Mouse (Mus musculus): ENCODE measurements around the gene Reep1.
A peak's percentile ranks its signal among the peaks of the same experiment; 100 is the strongest.

Gene Reep1

DNA sequence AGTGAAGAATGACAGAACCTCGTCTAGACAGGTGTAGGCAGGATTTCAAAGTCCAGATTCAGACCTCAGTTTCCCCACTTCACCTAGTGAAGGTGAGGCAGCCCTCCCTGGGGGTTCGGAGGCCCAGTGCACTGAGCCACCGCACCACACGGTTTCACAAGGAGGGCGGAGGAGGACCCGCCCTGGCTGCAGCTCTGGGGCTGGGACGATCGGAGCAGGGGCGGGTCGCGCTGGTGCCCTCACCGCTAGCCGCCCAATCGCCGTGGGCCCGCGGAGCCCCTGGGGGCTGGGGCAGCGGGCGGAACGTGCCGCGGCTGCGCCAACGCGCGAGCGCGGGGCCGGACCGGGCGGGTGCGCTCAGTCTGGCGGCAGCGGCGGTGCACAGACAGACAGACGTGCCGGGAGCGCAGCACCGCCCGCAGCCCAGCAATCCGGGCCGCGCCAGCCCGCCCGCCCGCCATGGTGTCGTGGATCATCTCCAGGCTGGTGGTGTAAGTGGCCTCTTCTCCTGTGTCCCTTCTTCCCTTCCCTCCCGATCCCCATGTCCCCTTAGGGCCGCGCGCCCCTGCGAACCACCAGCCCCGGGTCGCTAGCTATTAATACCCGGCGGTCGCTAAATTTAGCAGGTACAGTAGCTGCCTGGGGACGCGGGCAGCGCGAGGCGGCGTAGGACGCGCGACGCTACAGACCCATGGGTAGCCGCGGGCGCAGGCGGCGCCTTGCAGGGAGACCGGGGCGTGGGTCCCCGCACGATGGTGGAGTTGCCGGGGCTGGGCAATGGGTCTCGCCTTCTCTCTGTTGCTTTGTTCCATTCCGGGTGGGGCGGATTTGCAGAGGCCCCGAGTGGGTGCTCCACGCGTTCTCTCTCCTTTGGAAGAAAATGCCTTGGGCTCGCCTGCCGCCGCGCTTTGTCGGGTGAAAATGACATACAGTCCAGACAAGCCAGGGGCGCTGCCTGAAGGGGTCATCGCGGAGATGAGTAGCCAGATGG is at the start of gene Reep1:
Gene Reep1, plus strand, starts transcription at position 51 of the 991 bp plus-strand sequence.
- DNase-seq (ENCODE audit: extremely low spot score), result peak; percentile 73

DNA sequence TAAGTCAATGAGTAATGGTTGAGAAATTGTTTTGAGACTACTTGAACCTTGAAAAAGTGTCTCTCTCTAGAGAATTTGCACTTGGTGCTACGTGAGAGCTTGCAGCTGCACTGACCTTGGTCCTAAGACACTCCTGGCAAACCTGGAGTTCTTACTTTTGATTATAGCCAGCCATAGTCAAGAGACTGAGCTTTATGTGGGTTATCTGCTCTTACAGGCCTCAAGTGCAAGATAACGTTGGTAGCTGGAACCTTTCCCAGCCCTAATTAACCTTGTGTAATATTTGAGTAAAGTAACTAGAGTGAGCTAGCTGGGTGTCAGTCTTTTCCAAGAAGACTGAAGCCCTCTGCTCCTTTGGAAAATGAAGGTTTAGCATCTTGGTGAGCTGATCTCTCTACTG is 49.1 kb upstream of the Reep1 start:
- DNase-seq (ENCODE audit: extremely low spot score), result no peak

DNA sequence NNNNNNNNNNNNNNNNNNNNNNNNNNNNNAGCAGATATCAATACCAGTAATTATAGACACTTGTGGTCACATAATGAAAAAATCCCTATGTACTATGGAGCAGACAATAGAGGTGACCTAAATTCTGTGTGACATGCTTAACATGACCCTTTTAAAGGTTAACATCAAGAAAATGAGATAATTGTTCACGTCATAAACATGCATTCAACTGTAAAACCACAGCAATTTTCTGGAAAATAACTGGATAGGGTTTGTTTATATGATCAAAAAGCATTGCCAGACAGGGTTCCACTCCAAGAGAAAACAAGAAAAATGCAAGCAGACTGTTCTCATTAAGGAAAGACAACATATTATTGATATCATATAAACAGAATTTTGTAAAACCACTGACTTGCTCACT is 42.9 kb upstream of the Reep1 start:
- DNase-seq (ENCODE audit: extremely low spot score), result no peak

DNA sequence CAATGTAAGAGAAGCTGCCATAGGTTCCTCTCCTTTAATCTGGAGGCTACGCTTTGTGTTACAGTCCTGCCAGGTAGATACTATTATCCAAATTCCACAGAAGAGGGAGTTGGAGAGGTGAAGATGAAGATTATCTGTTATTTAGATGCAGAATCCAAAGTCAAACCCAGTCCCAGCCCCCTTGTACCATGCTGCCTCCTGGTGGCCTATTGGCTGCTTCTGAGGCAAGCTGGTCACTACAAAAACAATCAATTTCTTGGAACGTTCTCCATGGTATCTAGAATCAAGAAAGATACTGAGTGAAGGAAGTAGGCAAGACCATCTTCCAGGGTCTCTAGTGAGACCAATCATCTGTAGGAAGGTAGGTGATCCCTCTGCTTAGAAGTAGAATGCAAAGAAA is 34.2 kb upstream of the Reep1 start:
- DNase-seq (ENCODE audit: extremely low spot score), result no peak

DNA sequence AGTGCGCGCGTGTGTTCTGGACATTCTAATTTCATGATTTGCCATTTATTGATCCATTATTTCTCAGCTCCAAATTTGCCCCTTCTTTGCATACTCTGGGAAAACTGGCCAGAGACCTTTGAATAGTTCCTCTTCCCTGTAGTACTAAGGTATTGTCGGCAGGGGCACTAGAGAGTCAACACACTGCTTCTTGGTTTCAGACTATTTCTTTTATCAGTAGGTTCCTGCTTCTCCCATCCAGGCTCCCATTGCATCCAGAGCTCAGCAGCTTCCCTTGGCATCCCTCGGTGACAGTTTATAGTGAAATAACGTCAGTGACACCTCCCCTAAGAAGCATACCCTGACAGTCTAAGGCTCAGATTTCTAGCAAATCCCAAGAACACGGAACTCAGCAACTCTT is 28.5 kb upstream of the Reep1 start:
- no peak for DNase-seq (ENCODE audit: extremely low spot score)

DNA sequence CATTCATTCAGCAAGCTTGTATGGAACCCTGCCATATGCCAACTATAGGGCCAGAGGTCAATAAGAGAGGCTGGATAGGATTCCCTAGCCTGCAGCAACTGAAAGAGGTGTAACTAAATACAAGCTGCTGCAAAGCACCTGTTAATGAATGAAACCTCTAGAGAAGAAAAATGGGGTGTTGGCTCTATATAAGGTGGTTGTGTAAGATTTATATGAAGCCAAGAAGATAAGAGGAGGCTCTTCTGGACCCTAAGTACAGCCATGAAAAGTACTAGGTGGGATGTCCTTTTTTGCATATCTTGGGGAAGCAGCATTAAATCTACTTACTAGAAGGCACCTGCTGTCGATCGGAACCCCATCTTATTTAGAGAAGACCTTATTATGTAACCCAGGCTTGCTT is 12.2 kb upstream of the Reep1 start:
- no peak for DNase-seq (ENCODE audit: extremely low spot score)

DNA sequence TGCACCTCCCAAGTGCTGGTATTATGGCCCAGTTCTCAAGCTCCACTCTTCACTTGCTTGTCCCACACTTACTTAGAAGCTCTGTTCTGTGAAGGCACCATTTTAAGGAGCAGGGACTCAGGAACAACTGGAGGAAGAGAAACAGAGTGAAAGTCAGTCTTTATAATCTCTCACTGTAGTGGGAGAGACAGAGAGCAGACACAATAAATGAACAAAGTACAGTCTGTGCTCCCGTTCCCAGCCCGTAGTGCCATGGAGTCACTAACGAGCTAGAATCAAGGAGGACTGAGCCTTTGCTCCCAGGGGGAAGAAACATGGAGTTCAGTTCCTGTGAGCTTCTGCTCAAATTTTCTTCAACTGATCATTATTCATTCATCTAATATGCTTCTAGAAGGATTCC is 11.8 kb upstream of the Reep1 start:
- no peak for DNase-seq (ENCODE audit: extremely low spot score)

DNA sequence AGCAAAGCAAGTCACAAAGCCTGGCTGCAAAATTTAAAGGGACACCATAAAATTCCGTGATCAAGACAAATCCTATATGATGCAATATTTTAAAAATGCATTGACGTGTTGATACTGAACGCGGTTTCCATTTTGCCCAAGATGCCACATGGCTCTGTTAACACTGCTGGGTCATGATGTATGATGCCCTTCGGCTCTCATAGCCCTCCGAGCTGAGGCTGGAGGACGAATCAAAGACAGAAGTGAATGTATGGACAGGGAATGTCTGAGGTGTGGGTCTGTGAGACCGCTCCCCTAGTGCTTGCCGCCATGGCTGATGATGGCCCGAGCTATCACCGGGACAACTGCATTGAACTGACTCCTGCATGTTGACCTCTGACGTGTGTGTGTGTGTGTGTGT is 490 bp upstream of the Reep1 start:
- DNase-seq (ENCODE audit: extremely low spot score), result no peak

DNA sequence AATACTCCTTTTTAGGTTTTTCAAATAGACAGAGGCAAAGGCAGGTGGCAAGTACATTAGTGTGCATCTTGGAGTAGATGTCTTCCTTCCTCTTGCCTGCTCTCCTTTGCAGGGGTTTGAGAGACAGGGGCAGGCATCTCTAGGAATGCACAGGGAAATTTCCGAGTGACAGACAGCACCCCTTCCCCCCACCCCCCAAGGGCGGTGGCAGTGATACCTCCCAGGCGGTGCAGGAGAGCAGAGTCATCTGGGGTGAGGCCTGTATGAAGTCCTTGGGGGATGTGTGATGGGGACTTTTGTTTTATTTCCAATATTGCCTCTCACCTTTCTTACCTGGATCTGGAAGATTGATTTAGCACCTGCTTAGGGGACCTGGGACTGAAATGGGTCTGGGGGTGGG is 1.2 kb downstream of the Reep1 start:
- no peak for DNase-seq (ENCODE audit: extremely low spot score)

DNA sequence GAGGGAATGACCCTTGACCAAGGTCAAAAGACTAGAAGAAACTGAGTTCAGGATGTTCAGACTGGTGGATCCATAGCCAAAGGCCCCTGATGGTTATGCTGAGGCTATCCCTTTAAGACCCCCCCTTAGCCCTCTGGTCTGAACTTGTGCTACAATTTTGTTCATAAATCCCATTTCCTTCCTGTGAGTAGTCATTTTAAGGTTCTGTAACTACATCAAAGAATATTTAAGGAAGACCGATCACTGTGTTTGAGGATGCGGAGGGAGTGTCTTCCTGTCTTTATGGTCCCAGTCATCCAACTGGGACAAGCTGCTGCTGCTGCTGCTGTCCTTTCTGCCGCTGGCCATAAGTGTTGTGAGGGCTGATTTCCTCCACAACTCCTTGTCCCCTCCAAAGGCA is 3.0 kb downstream of the Reep1 start:
- DNase-seq (ENCODE audit: extremely low spot score), result no peak

DNA sequence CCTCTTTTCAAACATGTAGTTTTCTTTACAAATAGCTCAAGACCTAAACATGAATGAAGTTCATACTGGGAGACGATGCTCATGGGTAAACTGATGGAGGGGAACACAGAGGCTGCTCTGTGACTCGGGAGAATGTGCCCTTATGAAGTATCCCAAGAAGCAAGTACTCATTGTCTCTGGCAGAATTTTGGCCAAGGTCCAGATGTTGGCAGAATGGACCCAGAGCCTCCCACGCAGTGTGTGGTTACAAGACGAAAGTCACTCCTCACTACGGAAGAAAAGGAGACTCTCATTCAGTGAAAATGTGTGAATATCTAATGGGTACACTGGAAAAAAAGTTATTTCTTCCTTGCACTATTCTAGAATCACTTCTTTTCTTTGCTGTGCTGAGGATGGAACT is 3.8 kb downstream of the Reep1 start:
- no peak for DNase-seq (ENCODE audit: extremely low spot score)

DNA sequence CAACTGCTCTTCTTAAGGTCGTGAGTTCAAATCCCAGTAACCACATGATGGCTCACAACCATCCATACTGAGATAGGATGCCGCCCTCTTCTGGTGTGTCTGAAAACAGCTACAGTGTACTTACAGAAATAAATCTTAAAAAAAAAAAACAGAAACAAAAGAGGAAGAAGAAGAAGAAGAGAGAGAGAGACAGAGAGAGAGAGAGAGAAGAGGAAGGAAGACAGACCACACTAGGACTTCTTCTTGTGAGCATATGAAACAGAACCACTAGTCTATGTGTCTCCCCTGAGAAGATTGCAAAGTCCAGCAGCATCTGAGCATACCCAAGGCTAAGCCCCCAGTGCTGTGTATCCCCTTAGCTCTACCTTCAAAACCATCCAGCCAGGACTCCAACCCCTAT is 6.2 kb downstream of the Reep1 start:
- no peak for DNase-seq (ENCODE audit: extremely low spot score)

DNA sequence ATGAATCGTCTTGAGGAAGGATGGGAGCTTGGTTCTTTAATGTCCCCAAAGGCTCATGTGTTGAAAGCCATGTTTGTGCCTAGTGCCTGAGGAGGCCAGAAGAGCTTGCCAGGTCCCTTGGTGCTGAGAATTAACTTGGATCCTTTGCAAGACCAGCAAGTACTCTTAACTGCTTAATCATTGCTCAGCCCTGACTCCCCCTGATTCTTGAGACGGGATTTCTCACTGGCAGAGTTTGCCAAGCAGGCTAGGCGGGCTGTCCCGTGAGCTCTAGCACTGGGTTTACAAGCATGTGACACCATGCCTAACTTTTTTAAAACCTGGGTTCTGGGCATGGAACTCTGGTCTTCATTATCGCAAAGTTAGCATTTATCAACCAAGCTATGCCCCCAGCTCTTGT is 7.6 kb downstream of the Reep1 start:
- no peak for DNase-seq (ENCODE audit: extremely low spot score)

DNA sequence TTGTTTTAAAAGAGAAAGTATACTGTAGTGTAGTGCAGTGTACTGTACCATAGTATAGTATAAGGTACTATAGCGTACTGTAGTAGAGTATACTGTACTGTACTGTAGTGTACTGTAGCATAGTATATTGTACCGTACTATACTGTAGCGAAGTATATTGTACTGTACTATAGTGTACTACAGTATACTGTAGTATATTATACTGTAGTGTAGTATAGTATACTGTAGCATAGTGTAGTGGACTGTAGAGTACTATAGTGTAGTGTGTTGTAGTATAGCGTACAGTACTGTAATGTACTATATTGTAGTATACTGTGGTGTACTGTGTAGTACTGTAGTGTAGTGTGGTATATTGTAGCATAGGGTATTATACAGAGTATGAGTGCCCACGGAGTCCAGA is 9.1 kb downstream of the Reep1 start:
- no peak for DNase-seq (ENCODE audit: extremely low spot score)

DNA sequence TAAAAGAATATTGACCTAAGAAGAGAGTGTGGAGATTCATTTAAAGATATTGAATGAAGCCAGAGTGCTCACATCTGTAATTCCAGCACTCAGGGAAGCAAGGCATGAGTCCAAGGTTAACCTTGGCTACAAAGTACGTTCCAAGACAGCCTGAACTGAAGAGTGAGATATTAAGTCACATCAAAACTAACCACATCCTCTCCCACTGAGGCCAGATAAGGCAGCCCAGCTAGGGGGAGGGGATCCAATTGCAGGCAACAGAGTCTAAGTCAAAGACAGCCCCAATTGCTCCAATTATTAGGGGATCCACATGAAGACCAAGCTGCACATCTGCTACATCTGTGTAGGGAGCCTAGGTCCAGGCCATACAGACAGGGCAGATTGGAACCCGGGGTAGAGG is 11.0 kb downstream of the Reep1 start:
- DNase-seq (ENCODE audit: extremely low spot score), result no peak

DNA sequence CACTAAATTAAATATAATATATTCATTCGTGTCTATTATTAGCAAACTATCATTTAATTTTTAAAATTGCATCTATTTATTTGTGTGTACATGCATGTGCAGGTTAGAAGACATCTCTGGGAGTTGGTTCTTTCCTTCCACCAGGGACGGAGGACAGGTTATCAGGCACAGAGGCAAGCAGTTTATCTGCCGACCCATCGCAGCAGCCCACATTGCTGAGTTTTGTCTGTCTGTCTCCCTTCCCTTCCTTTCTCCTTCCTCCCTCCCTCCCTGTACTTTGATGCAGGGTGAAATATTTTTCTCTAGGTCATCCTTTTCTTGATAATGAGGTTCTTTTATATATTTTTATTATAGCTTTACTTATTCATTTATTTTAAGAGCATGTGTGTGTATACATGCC is 11.9 kb downstream of the Reep1 start:
- DNase-seq (ENCODE audit: extremely low spot score), result no peak

DNA sequence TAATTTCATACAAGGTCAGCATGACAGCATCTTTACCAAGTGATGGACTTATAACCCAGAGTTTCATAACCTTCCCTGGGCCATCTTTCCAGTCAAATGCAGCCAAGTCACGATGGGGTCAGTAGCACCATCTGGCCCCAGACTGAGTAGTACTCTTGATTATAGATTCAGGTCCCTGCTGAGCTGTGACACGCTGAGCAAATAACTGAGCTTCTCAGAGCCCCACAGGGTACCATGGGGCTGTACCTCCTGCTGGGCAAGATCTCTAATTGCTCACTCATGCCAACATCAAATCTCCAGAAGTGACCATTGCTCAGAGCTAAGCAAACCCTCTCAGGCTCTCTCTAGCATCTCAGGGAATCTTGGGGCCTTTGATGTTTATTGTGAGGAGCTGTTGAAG is 15.6 kb downstream of the Reep1 start:
- DNase-seq (ENCODE audit: extremely low spot score), result no peak

DNA sequence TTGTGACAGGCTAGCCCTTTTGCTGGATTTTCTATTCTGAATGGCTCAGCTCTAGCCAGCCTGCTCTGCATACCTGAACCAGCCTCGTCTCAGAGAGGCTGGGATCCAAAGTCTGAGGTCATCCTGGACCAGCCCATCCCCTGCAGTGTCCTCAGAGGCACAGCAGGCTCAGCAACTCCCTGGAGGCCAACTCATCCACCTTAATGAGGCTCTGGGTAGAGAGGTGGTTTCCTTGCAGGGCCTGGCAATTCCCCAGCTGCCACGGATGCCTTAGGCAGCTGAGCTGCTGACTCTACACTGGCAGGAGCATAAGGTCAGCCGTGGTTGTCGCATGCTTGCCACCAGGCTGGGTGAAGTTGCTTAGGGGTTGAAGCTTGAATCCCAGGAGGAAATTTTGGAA is 16.2 kb downstream of the Reep1 start:
- no peak for DNase-seq (ENCODE audit: extremely low spot score)

DNA sequence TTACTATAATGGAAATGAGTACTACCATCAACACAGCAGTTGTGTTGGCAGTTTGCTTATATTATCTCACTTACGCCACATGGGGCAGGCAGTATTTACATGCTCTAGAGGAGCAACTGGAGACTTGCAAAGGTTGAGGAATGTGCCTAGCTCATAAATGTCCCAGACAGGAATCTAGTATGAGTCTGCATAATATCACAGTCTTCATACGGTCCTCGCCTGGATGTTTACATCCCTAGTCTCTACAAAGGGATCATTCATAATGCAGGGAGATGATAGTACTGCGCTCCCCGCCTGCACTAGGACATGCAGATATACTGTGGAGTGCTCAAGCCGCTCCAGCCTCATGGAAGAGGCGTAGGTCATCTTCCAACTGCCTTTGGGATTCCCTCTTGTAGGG is 19.3 kb downstream of the Reep1 start:
- DNase-seq (ENCODE audit: extremely low spot score), result no peak

DNA sequence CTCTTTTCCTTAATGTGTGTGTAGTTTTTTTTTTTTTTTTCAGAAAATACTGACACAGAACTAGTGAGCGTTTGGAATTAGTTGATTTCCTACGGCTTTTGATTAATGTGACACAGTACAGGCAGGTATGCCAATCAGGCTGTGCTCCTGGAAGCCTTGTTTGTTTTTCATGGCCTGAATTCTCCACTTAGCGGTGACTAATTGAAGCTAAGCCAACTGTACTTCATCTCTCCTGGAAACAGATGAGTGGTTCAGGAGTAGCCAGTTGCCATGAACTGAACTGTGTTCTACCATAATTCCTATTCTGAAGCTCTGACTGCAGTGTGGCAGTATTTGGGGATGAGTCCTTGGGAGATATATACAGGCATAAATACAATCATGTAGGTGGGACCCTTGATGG is 20.9 kb downstream of the Reep1 start:
- DNase-seq (ENCODE audit: extremely low spot score), result no peak

DNA sequence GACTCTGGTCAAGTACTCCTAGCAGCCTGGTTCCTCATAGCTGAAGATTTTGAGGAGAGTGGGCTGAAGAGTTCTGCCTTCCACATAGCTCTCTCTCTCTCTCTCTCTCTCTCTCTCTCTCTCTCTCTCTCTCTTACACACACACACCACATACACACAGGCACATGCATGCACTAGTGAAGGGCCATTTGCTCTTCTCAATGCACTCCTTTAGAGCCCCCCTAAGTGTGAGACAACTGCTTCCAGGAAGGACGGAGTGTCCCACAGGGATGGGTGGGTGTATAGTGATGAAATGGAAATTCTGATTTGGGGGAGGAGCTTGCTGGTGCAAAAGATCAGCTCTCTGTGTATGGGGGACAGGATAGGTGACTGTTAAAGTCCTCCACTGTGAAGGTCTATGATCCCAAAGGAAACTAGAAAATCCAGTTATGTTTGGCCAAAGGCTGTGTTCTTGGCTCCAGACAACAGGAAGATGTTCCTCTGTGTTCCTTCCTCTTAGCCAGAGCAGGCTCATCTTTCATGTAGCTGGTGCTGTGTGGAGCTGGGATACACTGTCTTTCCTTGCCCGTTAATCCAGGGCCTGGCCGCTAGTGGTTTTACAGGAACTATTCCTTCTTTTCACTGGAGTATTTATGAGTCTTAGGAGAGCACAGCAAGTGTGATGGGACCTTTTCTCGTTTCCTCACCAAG is 27.7 kb downstream of the Reep1 start:
- DNase-seq (ENCODE audit: extremely low spot score), result no peak

DNA sequence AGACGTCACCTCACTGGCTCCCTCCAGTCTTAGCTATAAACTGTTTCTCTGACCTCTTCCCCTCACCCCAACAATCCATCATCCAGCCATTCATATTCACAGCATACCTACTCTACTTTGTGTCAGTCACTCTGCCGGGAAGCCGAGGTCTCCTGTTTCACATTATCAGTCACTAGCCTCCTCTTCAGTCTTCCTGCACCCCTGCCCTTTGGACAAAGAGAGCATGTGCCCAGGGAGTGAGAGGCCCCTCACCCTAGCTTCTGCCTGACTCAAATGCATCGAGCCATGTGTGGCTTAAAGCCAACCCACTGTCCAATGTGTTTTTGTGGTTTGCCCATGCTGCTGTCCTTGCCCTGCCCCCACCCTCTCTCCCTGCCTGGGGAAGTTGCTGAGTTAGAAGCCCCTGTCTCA is 28.2 kb downstream of the Reep1 start:
- DNase-seq (ENCODE audit: extremely low spot score), result peak; percentile 40

DNA sequence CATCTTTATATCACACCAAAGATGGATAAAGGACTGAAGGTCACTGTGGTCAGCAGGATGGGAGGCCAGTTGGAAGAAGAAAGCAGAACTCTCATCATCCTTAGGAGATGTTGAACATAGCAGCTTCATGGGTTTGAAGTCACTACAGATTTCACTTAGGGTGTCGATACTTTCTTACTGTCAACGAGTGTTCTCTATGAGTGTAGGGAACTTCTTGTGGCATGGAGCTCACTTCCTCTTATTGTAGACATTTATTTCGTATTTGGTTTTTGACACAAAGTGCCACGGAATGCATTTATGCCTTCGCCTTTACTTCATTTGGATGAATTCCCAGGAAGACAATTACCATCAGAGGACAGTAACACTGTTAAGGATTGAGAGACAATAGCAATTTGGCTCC is 28.7 kb downstream of the Reep1 start:
- DNase-seq (ENCODE audit: extremely low spot score), result no peak

All from embryo, embryonic 9.5 days (tissue).